Mouse (Mus musculus) stomach, embryonic 16.5 days (tissue): ENCODE data around the gene Alk. TPM values are rescaled to one million over a fixed set of nuclear protein-coding genes. Genes with fewer than 3 reads are reported as not detected.

Experiments
- ATAC-seq: fragments of 200-750 bp; cut with Nextera tagmentation; 2 replicates; pipeline ENCODE4 v1.8.0; 2017; ENCODE audit warnings: moderate number of reproducible peaks, moderate TSS enrichment; ENCODE audit not compliant: insufficient read depth, low FRiP score
- H3K27ac ChIP-seq: fragments of 300-500 bp; sonication (generic); 2 replicates; pipeline ENCODE4 v1.5.1; 2014; ENCODE audit warnings: low read length
- H3K27me3 ChIP-seq: fragments of 300-500 bp; sonication (generic); 2 replicates; pipeline ENCODE4 v1.6.1; 2014; ENCODE audit warnings: low read length, control low read depth, mixed read lengths; ENCODE audit not compliant: control insufficient read depth, insufficient read depth
- H3K36me3 ChIP-seq: fragments of 300-500 bp; sonication (generic); 2 replicates; pipeline ENCODE4 v1.6.1; 2014; ENCODE audit warnings: low read length; ENCODE audit not compliant: control insufficient read depth, insufficient read depth
- H3K4me1 ChIP-seq: fragments of 300-500 bp; sonication (generic); 2 replicates; pipeline ENCODE4 v1.6.1; 2014; ENCODE audit warnings: low read length, control low read depth, mixed read lengths; ENCODE audit not compliant: control insufficient read depth, insufficient read depth
- H3K4me2 ChIP-seq: fragments of 300-500 bp; sonication (generic); 2 replicates; pipeline ENCODE4 v1.6.1; 2014; ENCODE audit warnings: low read depth, low read length, mixed read lengths
- H3K4me3 ChIP-seq: fragments of 300-500 bp; sonication (generic); replicated peaks from 2 replicates; pipeline ENCODE4 v1.5.1; 2014; ENCODE audit warnings: mild to moderate bottlenecking, low read length
- H3K9ac ChIP-seq: fragments of 300-500 bp; sonication (generic); 2 replicates; pipeline ENCODE4 v1.6.1; 2014; ENCODE audit warnings: low read length
- H3K9me3 ChIP-seq: fragments of 300-500 bp; sonication (generic); replicated peaks from 2 replicates; pipeline ENCODE4 v1.6.1; 2016; ENCODE audit warnings: low read length, control low read depth; ENCODE audit not compliant: control insufficient read depth
- WGBS: fragments of 180-500 bp; shearing (Covaris S2); extraction: QIAGEN DNeasy Blood & Tissue Kit; methylation state at CpG from one replicate; pipeline ENCODE4 v1.1.7; 2014; 5-methylcytosine and 5-hydroxymethylcytosine counted together
- polyA plus RNA-seq: library from polyadenylated mRNA; unstranded; fragments of >200 nt; fragmentation: Nextera tagmentation; extraction: Ambion mirVana; gene quantifications from 2 replicates; pipeline ENCODE4 v1.2.1, GENCODE M21; 2015

The Alk gene
- polyA plus RNA-seq, 1 experiment from 2014 or later: 1.5 TPM

- Histone ChIP-seq H3K27me3 (no peaks in the 10 kb centered on the region), H3K36me3 (no peaks in the 10 kb centered on the region), H3K4me1 (no peaks in the 10 kb centered on the region), H3K9ac (no peak overlapping the region), H3K9me3 (no peaks in the 10 kb centered on the region), H3K27ac (no peak overlapping the region), H3K4me2 (no peak overlapping the region), H3K4me3 (no peak overlapping the region)
- no peak for ATAC-seq
- 85% methylated on average over 5 of the region's 5 CpGs for WGBS
Observed at GRCm38 (mm10) chr17:72038371-72038770, 566.1 kb downstream of the Alk start.

- Histone ChIP-seq H3K27ac (no peak overlapping the region), H3K4me1 (no peaks in the 10 kb centered on the region), H3K9ac (no peak overlapping the region), H3K27me3 (no peaks in the 10 kb centered on the region), H3K4me2 (no peak overlapping the region), H3K9me3 (no peaks in the 10 kb centered on the region), H3K4me3 (no peak overlapping the region), H3K36me3 (no peaks in the 10 kb centered on the region)
- 83% methylated on average over 7 of the region's 7 CpGs for WGBS
- no peak for ATAC-seq
Observed at GRCm38 (mm10) chr17:72030672-72031071, 573.8 kb downstream of the Alk start.

- Histone ChIP-seq H3K9me3 (no peaks in the 10 kb centered on the region), H3K27ac (no peak overlapping the region), H3K4me2 (no peak overlapping the region), H3K36me3 (no peaks in the 10 kb centered on the region), H3K4me3 (no peak overlapping the region), H3K27me3 (no peaks in the 10 kb centered on the region), H3K9ac (no peak overlapping the region), H3K4me1 (no peaks in the 10 kb centered on the region)
- 43% methylated on average over 9 of the region's 9 CpGs for WGBS
- no peak for ATAC-seq
Observed at GRCm38 (mm10) chr17:72023323-72023722, 581.1 kb downstream of the Alk start.

GRCm38 (mm10) chr17:72021733-72022669, 582.4 kb downstream of the Alk start:
- Histone ChIP-seq H3K4me2 (no peak overlapping the region), H3K4me1 (no peaks in the 10 kb centered on the region), H3K27me3 (no peaks in the 10 kb centered on the region), H3K4me3 (no peak overlapping the region), H3K27ac (no peak overlapping the region), H3K9me3 (no peaks in the 10 kb centered on the region), H3K36me3 (no peaks in the 10 kb centered on the region), H3K9ac (no peak overlapping the region)
- ATAC-seq: no peak
- 84% methylated on average over 10 of the region's 10 CpGs for WGBS

GRCm38 (mm10) chr17:72017329-72017728, 587.1 kb downstream of the Alk start:
- no peaks in the 10 kb centered on the region for H3K27me3 ChIP-seq
- H3K9me3 ChIP-seq: no peaks in the 10 kb centered on the region
- no peaks in the 10 kb centered on the region for H3K36me3 ChIP-seq
- no peaks in the 10 kb centered on the region for H3K4me1 ChIP-seq
- no peak overlapping the region for H3K9ac ChIP-seq
- H3K27ac ChIP-seq: no peak overlapping the region
- no peak overlapping the region for H3K4me3 ChIP-seq
- no peak for ATAC-seq
- H3K4me2 ChIP-seq: no peak overlapping the region

GRCm38 (mm10) chr17:72015253-72015652, 589.2 kb downstream of the Alk start:
- Histone ChIP-seq H3K4me3 (no peak overlapping the region), H3K27me3 (no peaks in the 10 kb centered on the region), H3K4me1 (no peaks in the 10 kb centered on the region), H3K9ac (no peak overlapping the region), H3K9me3 (no peaks in the 10 kb centered on the region), H3K4me2 (no peak overlapping the region), H3K36me3 (no peaks in the 10 kb centered on the region), H3K27ac (no peak overlapping the region)
- no peak for ATAC-seq
- 71% methylated on average over 3 of the region's 3 CpGs for WGBS

GRCm38 (mm10) chr17:72012775-72013174, 591.7 kb downstream of the Alk start:
- Histone ChIP-seq H3K36me3 (no peaks in the 10 kb centered on the region), H3K4me3 (no peak overlapping the region), H3K4me2 (no peak overlapping the region), H3K27ac (no peak overlapping the region), H3K9ac (no peak overlapping the region), H3K27me3 (no peaks in the 10 kb centered on the region), H3K9me3 (no peaks in the 10 kb centered on the region), H3K4me1 (no peaks in the 10 kb centered on the region)
- WGBS: 67% methylated on average over 9 of the region's 9 CpGs
- ATAC-seq: no peak

GRCm38 (mm10) chr17:72009836-72010235, 594.6 kb downstream of the Alk start:
- no peak overlapping the region for H3K9ac ChIP-seq
- no peak overlapping the region for H3K27ac ChIP-seq
- H3K4me3 ChIP-seq: no peak overlapping the region
- no peaks in the 10 kb centered on the region for H3K4me1 ChIP-seq
- H3K4me2 ChIP-seq: no peak overlapping the region
- no peak for ATAC-seq
- no peaks in the 10 kb centered on the region for H3K36me3 ChIP-seq
- 83% methylated on average over 2 of the region's 2 CpGs for WGBS
- H3K27me3 ChIP-seq: no peaks in the 10 kb centered on the region
- no peaks in the 10 kb centered on the region for H3K9me3 ChIP-seq

- Histone ChIP-seq H3K4me2 (no peak overlapping the region), H3K9ac (no peak overlapping the region), H3K4me1 (no peaks in the 10 kb centered on the region), H3K4me3 (no peak overlapping the region), H3K27ac (no peak overlapping the region), H3K36me3 (no peaks in the 10 kb centered on the region), H3K9me3 (no peaks in the 10 kb centered on the region), H3K27me3 (no peaks in the 10 kb centered on the region)
- WGBS: 62% methylated on average over 5 of the region's 5 CpGs
- no peak for ATAC-seq
Observed at GRCm38 (mm10) chr17:72008389-72008788, 596.0 kb downstream of the Alk start.
